Mouse (Mus musculus) C2C12 (cell line): ENCODE measurements around the gene Dus1l.

ENCODE experiments used
- CEBPB ChIP-seq: IDR thresholded peaks from one replicate; pipeline ENCODE4 v1.6.1; 2011; ENCODE audit warnings: low read depth, mild to moderate bottlenecking, control low read depth, moderate library complexity
- CTCF ChIP-seq: IDR thresholded peaks from one replicate; pipeline ENCODE4 v1.5.1; 2011; ENCODE audit not compliant: control insufficient read depth, insufficient read depth, insufficient read length
- MYOG ChIP-seq: IDR thresholded peaks from one replicate; pipeline ENCODE4 v1.6.1; 2011; ENCODE audit not compliant: control insufficient read depth, insufficient read length; ENCODE audit errors: extremely low read depth
- USF1 ChIP-seq: IDR thresholded peaks from one replicate; pipeline ENCODE4 v1.6.1; 2011; ENCODE audit warnings: low read depth, mild to moderate bottlenecking, control low read depth, moderate library complexity

DNA sequence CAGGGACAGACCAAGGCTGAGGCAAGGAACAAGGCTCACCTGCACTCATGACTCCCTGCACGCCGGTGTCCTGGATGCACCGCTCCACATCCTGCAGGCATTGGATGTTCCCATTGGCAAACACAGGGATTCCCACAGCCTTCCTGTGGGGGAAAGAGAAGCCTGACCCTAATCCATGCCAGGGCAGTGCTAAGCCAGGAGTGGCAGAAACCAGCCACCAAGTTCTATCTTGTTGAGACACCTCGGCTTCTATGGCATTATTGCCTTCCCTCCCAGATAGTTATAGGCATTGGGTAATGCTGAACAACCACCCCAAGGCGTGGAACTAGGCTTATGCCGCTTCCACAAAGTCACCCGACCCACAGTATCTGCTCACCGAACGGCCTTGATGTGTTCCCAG, 3.6 kb downstream of the Dus1l start:
- TF ChIP-seq CTCF (no peak), CEBPB (no peak), MYOG (no peak), USF1 (no peak)
